Mouse (Mus musculus): Measurements from ENCODE around the gene Tagln2. TPM values are rescaled to one million over a fixed set of nuclear protein-coding genes. Genes with fewer than 3 reads are reported as not detected.

The Tagln2 gene
- polyA plus RNA-seq, 1 experiment: 771 TPM

- TF ChIP-seq MYOD1 (IDR thresholded peaks at IDR 0.05; ENCODE audit: control insufficient read depth, insufficient read length, low read depth): no peak
- TF ChIP-seq MYOG (IDR thresholded peaks at IDR 0.05; ENCODE audit: control insufficient read depth, extremely low read depth, insufficient read length): no peak
- no peak for TF ChIP-seq USF1 (IDR thresholded peaks at IDR 0.05; ENCODE audit: low read depth)
- no peak overlapping the region for H3K4me3 ChIP-seq (ENCODE audit: insufficient read depth, poor library complexity, severe bottlenecking)
- H3K79me3 ChIP-seq (ENCODE audit: low read depth): no peaks in the 10 kb centered on the region
- no peak overlapping the region for H3ac ChIP-seq (ENCODE audit: control insufficient read depth, insufficient read length, low read depth)
- H3K36me3 ChIP-seq (ENCODE audit: control insufficient read depth, insufficient read depth): no peaks in the 10 kb centered on the region
- H3K27me3 ChIP-seq (ENCODE audit: control insufficient read depth, insufficient read depth, insufficient read length): peaks cover 4% of the 10 kb centered on the region
- no peaks in the 10 kb centered on the region for H3K79me2 ChIP-seq (ENCODE audit: control insufficient read depth, insufficient read depth)
Observed at GRCm38 (mm10) chr1:172552623-172553022, 52.8 kb downstream of the Tagln2 start.

- Histone ChIP-seq H3K4me3 (ENCODE audit: insufficient read depth, poor library complexity, severe bottlenecking) (no peak within 1 kb of the TSS), H3K79me2 (ENCODE audit: control insufficient read depth, insufficient read depth) (no peaks in the 10 kb centered on the region), H3K79me3 (ENCODE audit: low read depth) (no peaks in the 10 kb centered on the region), H3K27me3 (ENCODE audit: control insufficient read depth, insufficient read depth, insufficient read length) (peaks cover 4% of the 10 kb centered on the region), H3ac (ENCODE audit: control insufficient read depth, insufficient read length, low read depth) (no peak within 1 kb of the TSS), H3K36me3 (ENCODE audit: control insufficient read depth, insufficient read depth) (no peaks in the 10 kb centered on the region)
- no peak for TF ChIP-seq MYOD1 (IDR thresholded peaks at IDR 0.05; ENCODE audit: control insufficient read depth, insufficient read length, low read depth)
Observed at GRCm38 (mm10) chr1:172555638-172556037, 55.8 kb downstream of the Tagln2 start, which contains the start of gene Vsig8. Gene Vsig8, plus strand, starts transcription at chr1:172555938.

Other genes with a start within 250 kb of the Tagln2 start
- not detected for gene Atp1a4, start 241.6 kb upstream of the Tagln2 start, polyA plus RNA-seq (2012; fragmentation: generic; extraction: Trizol)
- 95.3 TPM for gene Igsf8, start 238.4 kb upstream of the Tagln2 start, polyA plus RNA-seq (2012; fragmentation: generic; extraction: Trizol)
- gene Atp1a2, start 202.0 kb upstream of the Tagln2 start, polyA plus RNA-seq (2012; fragmentation: generic; extraction: Trizol): 0.76 TPM
- gene Kcnj9, start 170.7 kb upstream of the Tagln2 start, polyA plus RNA-seq (2012; fragmentation: generic; extraction: Trizol): 0.06 TPM
- gene Kcnj10, start 158.8 kb upstream of the Tagln2 start, polyA plus RNA-seq (2012; fragmentation: generic; extraction: Trizol): not detected
- 3.8 TPM for gene Pigm, start 123.5 kb upstream of the Tagln2 start, polyA plus RNA-seq (2012; fragmentation: generic; extraction: Trizol)
- 0.19 TPM for gene Slamf9, start 24.7 kb upstream of the Tagln2 start, polyA plus RNA-seq (2012; fragmentation: generic; extraction: Trizol)
- 4.1 TPM for gene Igsf9, start 18.3 kb upstream of the Tagln2 start, polyA plus RNA-seq (2012; fragmentation: generic; extraction: Trizol)
- gene Cfap45, start 20.8 kb downstream of the Tagln2 start, polyA plus RNA-seq (2012; fragmentation: generic; extraction: Trizol): not detected
- not detected for gene Vsig8, start 55.9 kb downstream of the Tagln2 start, polyA plus RNA-seq (2012; fragmentation: generic; extraction: Trizol)
- not detected for gene Slamf8, start 90.5 kb downstream of the Tagln2 start, polyA plus RNA-seq (2012; fragmentation: generic; extraction: Trizol)
- not detected for gene Fcrl6, start 102.5 kb downstream of the Tagln2 start, polyA plus RNA-seq (2012; fragmentation: generic; extraction: Trizol)
- 0.89 TPM for gene Dusp23, start 132.9 kb downstream of the Tagln2 start, polyA plus RNA-seq (2012; fragmentation: generic; extraction: Trizol)
- gene Crp, start 198.0 kb downstream of the Tagln2 start, polyA plus RNA-seq (2012; fragmentation: generic; extraction: Trizol): not detected